Mouse (Mus musculus) gastrocnemius, adult 18-20 months (tissue): ENCODE measurements around the gene Trem3. TPM values are rescaled to one million over a fixed set of nuclear protein-coding genes. Genes with fewer than 3 reads are reported as not detected.

Source experiments
- DNase-seq: peaks from one replicate; pipeline ENCODE4 v3.0.0; 2021; ENCODE audit warnings: low spot score
- total RNA-seq, 2 experiments: library from RNA; stranded (reverse); gene quantifications; 2 replicates each; pipeline ENCODE4 v1.2.3; 2021

Trem3 gene
- total RNA-seq, 2 experiments from 2014 or later = not detected

DNA sequence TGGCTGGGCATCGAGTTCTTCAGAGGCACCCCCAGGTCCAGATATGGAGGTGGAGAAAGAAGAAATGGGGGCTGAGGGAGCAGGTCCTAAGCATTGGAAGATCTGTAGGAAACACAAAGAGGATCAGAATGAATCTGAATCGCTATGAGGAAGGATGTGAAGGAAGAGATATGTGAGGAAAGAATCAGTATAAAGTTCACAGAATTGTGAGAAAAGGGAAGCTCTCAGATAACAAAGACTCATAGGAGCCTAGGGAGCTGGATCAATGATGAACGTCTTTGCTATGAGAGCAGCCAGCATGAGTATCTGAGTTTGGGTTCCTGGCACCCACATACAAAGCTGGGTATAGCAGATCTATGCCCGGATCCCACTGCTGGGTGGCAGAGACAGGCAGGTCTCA is 22.3 kb downstream of the Trem3 start:
- DNase-seq = no peak

DNA sequence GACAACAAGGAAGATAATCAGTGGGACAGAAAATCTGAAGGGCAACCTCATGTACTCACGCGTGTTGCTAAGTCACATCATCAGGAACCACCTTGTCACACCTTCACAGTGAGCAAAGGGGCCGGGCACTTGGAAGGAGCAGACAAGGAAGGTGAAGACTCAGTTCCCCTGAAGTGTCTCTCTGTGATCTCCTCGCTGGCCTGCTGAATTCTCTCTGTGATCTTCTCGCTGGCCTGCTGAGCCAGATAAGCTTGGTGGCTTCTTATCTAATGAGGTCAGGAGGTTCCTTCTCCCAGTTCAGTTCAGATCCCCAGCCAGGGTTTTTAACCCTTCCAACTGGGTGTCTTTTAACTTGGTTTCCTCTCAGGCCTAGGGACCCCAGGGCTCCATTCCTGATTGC is 24.6 kb downstream of the Trem3 start:
- no peak for DNase-seq

DNA sequence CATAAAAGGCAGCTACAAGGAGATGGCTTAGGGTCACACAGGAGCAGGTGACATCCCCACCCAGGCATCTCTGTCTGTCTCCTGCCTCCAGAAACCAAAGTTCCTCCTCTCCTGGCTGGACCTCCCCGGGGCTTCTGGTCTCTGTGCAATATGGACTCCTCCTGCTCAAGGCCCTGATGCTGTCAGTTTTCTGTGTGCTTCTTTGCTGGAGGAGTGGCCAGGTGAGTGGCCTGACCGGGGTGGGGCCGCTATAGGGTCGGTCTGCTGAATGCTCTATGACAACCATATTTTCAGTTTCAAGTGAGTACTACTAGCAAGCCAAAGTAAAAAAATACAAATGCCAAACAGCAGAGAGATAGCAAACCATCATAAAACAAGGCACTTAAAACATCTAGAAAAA is 25.0 kb downstream of the Trem3 start:
- no peak for DNase-seq

DNA sequence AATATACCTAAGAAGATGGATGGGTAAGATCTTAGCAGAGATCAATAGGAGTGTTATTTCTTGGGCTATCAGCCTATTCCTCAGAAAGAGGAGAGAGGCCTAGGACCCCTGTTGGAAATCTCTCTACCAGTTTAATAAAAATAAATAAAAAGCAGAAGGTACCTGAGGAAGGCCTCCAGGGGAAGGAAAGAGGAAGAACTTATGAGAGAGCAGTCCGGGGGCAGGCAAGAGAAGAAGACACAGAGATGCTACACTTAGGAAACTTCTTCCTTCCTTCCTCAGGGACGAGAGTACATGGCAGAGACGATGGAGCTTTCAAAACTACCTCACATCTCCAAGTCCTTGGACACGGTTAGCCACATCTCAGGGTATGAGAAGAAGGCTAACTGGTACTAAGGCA is 26.5 kb downstream of the Trem3 start:
- DNase-seq = no peak

DNA sequence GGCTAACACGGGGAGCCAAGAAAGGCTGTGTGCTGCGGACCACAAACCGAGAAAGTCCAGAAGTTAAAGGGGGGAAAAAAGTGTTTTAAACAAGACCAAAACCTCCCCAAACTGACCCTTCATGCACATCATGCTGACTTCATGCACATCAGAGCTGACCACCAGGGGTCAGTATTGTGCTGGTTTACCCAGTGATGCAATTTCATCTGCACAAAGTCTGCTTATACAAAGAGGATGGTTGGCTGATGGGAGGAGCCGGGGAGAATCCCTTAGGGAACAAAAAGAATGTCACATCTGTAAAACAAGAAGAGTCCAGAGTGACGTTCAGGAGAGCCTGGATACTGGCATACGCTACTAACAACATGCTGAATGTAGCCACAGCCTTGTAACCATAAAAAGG is 27.3 kb downstream of the Trem3 start:
- peak; percentile 63 for DNase-seq

DNA sequence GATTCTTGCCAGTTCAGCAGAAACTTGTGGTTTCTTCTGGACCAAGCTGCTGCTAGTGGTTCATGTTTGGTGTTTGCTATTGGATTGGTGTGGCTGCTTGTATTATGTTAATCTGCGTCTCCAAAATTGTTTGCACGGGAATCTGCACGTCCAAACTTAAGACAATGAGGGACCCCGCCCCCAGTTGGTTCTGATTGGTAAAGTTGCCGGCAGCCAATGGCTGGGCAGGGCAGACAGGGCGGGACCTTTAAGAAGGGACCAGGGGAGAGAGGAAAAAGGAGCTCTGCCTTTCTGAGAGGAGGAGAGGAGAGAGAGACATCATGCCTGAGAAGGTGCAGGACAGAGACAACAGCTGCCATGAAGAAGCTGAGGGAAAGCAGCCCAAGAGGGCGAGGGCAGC is 28.2 kb downstream of the Trem3 start:
- no peak for DNase-seq

DNA sequence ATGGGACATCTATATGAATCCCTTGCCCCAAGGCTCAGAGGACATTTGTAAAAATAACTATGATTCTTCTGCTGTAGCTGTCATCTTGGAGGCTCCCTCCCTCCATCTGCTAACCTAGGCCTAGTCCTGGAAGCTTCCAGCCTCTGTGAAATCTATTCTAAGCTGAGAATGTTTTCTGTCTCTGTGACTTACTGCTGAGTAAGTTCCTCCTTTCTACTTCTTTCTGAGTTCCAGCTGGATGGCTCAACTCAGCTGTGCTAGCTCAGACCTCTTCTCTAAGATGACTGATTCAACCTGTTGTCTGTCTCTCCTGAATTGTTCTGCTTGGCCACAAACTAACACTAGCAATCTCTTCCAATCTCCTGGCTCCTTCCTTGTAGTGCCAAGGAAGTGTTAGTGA is 30.8 kb downstream of the Trem3 start:
- no peak for DNase-seq

DNA sequence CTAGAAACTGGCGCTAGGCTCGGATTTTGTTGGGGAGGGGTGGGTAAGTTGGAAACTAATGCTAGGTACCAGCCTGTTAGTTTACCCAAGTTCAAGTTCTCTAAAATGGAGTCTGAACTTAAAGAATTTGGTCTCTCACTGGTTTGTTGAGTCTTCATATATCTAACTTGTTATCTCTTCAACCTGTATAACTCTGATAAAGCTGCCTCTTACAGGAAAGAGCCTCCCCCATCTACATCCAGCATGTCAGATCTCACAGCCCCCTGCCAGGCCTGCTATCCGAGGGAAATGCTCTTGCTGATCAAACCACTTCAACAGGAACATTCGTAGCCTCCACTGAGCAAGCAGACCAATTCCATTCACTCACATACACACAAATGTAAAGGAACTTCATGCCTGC is 31.4 kb downstream of the Trem3 start:
- no peak for DNase-seq

DNA sequence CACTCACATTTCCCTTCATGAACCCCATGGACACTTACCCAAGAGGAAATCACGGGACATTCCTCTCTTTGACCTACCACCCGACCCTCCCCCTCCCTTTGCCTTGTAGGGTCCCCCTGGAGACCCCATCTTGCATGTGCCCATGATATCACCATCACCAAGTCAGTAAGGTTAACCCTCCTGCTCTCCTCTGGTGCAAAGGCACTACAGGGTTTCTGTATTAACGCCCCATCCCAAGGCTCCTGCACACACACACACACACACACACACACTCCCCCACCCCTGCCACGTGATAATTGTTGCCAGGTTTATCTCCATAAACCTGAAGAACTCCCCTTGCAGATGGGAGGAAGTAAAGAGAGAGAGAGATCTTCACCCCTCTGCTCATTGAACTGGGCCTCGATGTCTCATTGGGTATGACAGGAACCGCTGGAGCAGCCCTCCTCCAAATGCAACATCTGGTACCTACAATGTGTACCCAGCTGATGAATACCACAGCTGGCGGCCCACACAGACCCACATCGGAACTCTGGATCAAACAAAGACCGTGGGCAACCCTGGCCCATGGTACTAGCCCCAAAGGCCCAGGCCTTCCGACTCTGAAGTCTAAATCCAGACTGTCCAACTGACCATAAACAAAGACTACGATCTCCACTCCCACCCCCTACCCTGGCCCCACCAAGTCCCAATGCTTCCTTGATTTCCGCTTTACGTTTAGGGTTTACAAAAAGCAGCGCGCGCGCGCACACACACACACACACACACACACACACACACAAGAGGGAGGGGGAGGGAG is 33.6 kb downstream of the Trem3 start:
- DNase-seq = no peak

DNA sequence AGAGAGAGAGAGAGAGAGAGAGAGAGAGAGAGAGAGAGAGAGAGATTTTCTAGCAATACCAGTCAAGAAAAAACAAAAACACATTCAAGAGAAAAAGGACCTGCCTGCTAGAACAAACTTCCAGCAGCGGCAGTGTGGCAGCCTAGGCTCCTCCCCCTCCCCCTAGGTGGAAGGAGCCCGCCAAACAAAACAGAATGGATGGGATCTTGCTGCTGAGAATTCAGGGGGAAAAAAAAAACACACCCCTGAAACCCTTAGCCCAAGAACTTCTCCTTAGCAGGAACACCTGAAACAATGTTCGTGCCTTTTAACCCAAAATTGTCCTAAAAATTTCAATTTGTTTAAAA is 34.1 kb downstream of the Trem3 start:
- DNase-seq = no peak

DNA sequence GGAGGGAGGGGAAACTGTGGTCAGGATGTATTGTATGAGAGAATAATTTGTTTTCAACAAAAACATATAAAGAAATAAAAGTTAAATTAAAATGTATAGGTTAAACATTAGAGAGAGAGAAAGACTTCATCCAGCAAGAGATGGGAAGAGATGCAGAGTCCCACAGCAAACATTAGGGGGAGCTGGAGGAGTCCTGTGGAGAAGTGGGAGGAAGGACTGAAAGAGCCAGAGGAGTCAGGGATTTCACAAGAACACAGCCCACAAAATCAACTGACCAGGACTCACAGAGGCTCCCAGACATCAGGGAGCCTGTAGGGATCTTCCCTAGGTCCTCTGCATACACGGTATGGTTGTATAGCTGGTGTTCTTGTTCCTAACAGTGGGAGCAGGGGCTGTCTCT is 39.2 kb downstream of the Trem3 start:
- no peak for DNase-seq

DNA sequence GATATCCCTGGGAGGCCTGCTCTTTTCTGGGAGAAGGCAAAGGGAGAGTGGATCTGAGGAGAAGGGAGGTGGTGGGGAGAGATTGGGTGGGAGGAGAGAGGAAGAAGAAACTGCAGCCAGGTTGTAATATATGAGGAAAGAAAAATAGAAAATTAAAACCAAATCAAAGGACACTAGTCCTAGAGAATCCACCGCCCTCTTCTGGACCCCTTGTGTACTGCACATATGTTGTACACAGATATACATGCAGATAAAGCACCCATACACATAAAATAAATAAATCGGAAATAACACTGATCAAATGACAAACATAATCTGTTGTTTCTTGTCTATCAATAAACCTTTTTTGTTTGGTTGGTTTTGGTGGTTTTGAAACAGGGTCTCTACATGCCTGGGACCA is 39.7 kb downstream of the Trem3 start:
- no peak for DNase-seq

DNA sequence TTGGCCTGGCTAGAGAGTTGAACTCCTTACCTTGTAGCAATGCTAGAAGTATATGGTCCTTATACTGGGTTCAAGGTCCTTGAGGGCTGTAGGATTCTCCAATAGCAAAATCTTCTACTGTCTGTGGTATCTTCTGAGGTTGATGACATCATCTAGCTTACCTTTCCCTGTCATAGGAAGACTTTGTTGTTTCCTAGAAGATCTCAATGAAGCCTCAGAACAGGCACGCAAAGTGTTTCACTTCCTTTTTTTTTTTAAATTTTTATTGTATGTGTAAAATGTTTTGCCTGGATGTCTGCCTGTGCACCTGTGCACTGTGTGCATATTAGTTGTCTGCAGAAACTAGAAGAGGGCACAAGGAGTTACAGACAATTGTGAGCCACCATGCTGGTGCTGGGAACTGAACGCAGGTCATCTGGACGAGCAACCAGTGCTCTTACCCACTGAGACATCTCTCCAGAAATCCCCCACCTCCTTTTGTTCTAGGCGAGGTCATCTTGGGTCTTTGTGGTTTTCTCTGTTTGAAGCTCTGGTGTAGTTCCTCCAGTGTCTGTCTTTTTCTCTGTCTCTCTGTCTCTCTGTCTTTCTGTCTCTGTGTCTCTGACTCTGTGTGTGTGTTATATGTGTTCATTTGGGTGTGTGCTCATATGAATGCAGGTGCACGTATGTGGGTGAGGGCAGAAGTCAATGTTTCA is 46.1 kb downstream of the Trem3 start:
- DNase-seq = no peak

DNA sequence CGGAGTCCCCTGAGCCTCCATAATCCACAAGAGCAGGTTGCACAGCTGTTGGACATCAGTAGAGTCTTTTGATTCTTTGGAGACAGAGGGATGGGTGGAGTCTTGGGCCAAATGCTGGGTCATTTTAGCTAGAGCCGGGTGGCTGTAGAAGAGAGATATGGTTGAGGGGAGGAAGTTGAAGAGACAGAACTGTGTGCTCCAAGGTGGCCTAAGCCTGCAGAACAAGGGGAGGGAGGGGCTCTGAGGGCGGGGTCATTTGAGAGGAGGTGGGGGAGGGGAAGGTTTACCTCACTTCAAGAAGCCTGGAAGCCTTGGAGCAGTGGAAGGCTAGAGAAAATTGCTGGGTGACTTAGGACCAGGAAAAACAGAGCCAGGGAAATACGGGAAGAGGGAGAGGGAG is 51.6 kb downstream of the Trem3 start, which contains the start of gene Treml2:
Gene Treml2, plus strand, starts transcription at position 296 of the 400 bp plus-strand sequence.
- DNase-seq = no peak

DNA sequence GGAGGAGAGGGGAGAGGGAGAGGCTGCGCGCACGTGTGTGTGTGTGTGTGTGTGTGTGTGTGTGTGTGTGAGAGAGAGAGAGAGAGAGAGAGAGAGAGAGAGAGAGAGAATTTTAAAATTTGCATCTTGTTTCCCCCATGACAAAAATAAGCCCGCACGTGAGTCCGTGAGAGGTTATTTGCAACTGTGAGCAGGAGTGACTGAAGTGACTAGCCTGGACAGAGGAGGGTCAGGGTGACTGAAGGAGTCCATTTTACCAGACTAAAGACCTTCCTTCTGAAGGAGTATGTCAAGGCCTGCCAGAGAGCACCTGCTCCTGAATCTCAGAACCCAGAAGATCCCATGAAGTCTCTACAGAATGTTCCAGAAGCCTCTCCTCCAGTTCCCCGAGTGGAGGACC is 52.2 kb downstream of the Trem3 start:
- no peak for DNase-seq

DNA sequence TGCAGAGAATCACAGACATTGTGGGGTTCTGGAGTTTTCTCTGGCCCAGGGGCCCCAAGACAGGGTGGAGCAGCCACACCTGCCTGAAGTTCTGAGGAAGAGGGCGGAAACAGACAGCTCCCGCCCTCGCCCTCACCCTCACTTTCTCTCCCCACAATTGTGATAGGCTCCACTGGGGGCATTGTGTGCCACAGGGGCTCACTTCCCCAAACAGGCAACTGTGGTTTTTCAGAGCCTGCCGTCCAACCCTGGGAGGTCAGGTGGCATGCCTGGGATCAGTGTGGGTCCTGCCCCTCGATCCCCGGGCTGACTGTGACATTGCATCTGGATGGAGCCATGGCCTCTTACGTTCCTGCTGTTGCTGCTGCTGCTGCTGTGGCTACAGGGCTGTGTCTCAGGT is 52.6 kb downstream of the Trem3 start:
- no peak for DNase-seq

DNA sequence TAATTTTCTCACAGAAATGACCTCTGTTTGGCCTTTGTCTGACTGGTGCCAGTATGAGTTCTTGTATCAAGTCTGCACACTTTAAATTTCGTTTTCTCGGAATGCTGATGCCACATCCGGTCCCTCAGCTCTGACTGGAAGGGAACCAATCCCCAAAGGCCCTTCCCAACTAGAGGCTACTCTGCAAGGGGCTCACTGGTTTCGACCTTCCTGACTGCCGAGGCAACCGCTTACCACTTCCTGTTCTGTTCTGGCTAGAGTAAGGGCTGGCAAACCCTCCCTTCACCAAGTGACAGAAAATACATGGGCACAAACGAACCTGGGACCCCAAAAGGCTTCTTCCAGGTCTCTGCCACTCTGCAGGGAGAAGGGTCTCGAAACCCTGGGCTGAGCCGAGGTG is 53.3 kb downstream of the Trem3 start:
- DNase-seq = no peak

DNA sequence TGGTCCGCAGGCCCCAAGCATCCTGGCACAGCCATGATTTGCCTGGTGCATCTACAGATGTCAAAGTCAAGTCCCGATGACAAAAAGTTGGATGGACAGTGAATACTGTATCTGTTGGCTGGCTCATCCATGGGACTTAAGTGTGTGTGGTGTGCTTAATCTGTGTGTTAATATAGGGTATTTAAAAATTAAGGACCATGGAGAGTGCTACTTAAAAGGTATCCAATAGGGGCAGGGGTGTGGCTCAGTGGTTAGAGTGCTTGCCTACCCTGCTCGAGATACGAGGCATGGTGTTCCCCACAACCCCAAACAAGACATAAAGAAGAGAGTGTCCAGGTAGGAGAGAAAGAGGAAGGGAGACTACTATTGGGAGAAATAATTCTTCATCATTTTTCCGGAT is 54.2 kb downstream of the Trem3 start:
- no peak for DNase-seq

Other genes with a start within 250 kb of the Trem3 start
- not detected for gene 1700122O11Rik, start 209.5 kb upstream of the Trem3 start, total RNA-seq
- not detected for gene 1700067P10Rik, start 158.5 kb upstream of the Trem3 start, total RNA-seq
- gene 9830107B12Rik, start 101.5 kb upstream of the Trem3 start, total RNA-seq = not detected
- not detected for gene A530064D06Rik, start 80.5 kb upstream of the Trem3 start, total RNA-seq
- not detected for gene Trem1, start 15.0 kb upstream of the Trem3 start, total RNA-seq
- gene Treml4, start 16.5 kb downstream of the Trem3 start, total RNA-seq = not detected
- gene Treml2, start 51.7 kb downstream of the Trem3 start, total RNA-seq = under 1 TPM in 1 of 2 experiments, not detected in 1; 0.12 TPM
- gene B430306N03Rik, start 68.4 kb downstream of the Trem3 start, total RNA-seq = under 1 TPM in 1 of 2 experiments, not detected in 1; 0.05 TPM
- under 1 TPM in 1 of 2 experiments, not detected in 1; 0.97 TPM for gene Trem2, start 98.6 kb downstream of the Trem3 start, total RNA-seq
- gene Treml1, start 112.1 kb downstream of the Trem3 start, total RNA-seq = under 1 TPM in 1 of 2 experiments, not detected in 1; 0.19 TPM
- 1 to 10 TPM; 5.4 to 7.3 TPM for gene Nfya, start 162.1 kb downstream of the Trem3 start, total RNA-seq
- 10 to 100 TPM; 12.3 to 17.4 TPM for gene Oard1, start 162.2 kb downstream of the Trem3 start, total RNA-seq
- gene Apobec2, start 185.2 kb downstream of the Trem3 start, total RNA-seq = 100 to 1,000 TPM; 411 to 558 TPM
- not detected for gene Tspo2, start 203.7 kb downstream of the Trem3 start, total RNA-seq
- not detected for gene Unc5cl, start 207.1 kb downstream of the Trem3 start, total RNA-seq